Mouse (Mus musculus) thymus, adult 2 months (tissue): ENCODE measurements at regions not wholly inside any gene's neighbourhood (a gene's known extent, or its start where the extent isn't known, plus 50 kb on each side); places are given as distances from the start of the nearest gene placed in this dataset.
"Not testable (repeated sequence)": the region's sequence is repeated elsewhere in the genome, so short reads cannot be mapped to it uniquely, and the experiment has no call there.

Experiments used
- DNase-seq: peaks from one replicate; pipeline ENCODE4 v3.0.0; 2021
- H3K27ac ChIP-seq: fragments of 200-500 bp; 2 replicates; pipeline ENCODE4 v1.5.1; 2012; ENCODE audit warnings: low read length, control low read depth; ENCODE audit not compliant: control insufficient read depth, insufficient read depth
- H3K27me3 ChIP-seq: fragments of 200-500 bp; 2 replicates; pipeline ENCODE4 v1.6.1; 2012; ENCODE audit warnings: mild to moderate bottlenecking, low read length, moderate library complexity, mixed read lengths; ENCODE audit not compliant: control insufficient read depth, insufficient read depth
- H3K36me3 ChIP-seq: fragments of 200-500 bp; 2 replicates; pipeline ENCODE4 v1.6.1; 2012; ENCODE audit warnings: mild to moderate bottlenecking, low read length, moderate library complexity; ENCODE audit not compliant: control insufficient read depth, insufficient read depth
- H3K4me1 ChIP-seq: fragments of 200-500 bp; replicated peaks from 2 replicates; pipeline ENCODE4 v1.6.1; 2012; ENCODE audit warnings: low read length; ENCODE audit not compliant: control insufficient read depth, insufficient read depth
- H3K4me3 ChIP-seq: fragments of 200-500 bp; 2 replicates; pipeline ENCODE4 v1.5.1; 2012; ENCODE audit warnings: mild to moderate bottlenecking, low read length, control low read depth, moderate library complexity; ENCODE audit not compliant: control insufficient read depth, insufficient read depth
- CTCF ChIP-seq: fragments of 200-500 bp; IDR thresholded peaks from 2 replicates; pipeline ENCODE4 v1.5.1; 2012; ENCODE audit warnings: mild to moderate bottlenecking, control low read depth, low read length, moderate library complexity, borderline replicate concordance; ENCODE audit not compliant: control insufficient read depth, poor library complexity, insufficient read depth; ENCODE audit errors: extremely low read depth
- POLR2A ChIP-seq: fragments of 200-500 bp; IDR thresholded peaks from 2 replicates; pipeline ENCODE4 v1.6.1; 2012; ENCODE audit warnings: mild to moderate bottlenecking, low read length, control low read depth, moderate library complexity; ENCODE audit not compliant: control insufficient read depth, poor library complexity, insufficient read depth; ENCODE audit errors: extremely low read depth
- WGBS: fragments of 180-500 bp; shearing (Covaris S2); methylation state at CpG from one replicate; pipeline ENCODE4 v1.1.7; 2018; 5-methylcytosine and 5-hydroxymethylcytosine counted together

- Histone ChIP-seq H3K27me3 (no peaks in the 10 kb centered on the region), H3K27ac (no peak overlapping the region), H3K4me3 (no peak overlapping the region), H3K4me1 (no peaks in the 10 kb centered on the region), H3K36me3 (no peaks in the 10 kb centered on the region)
- DNase-seq = no peak
- TF ChIP-seq POLR2A (no peak), CTCF (no peak)
- 96% methylated on average over 4 of the region's 4 CpGs for WGBS
Measured at GRCm38 (mm10) chr13:107552165-107552564, 492.1 kb upstream of the Smim15 start.

GRCm38 (mm10) chr13:107549995-107550394 is 494.3 kb upstream of the Smim15 start:
- 98% methylated on average over 7 of the region's 7 CpGs for WGBS
- H3K4me1 ChIP-seq, H3K4me3 ChIP-seq, H3K27ac ChIP-seq, H3K36me3 ChIP-seq, H3K27me3 ChIP-seq, DNase-seq: not testable (repeated sequence)

- Histone ChIP-seq H3K4me1 (no peaks in the 10 kb centered on the region), H3K4me3 (no peak overlapping the region), H3K36me3 (no peaks in the 10 kb centered on the region), H3K27ac (no peak overlapping the region), H3K27me3 (no peaks in the 10 kb centered on the region)
- 98% methylated on average over 7 of the region's 7 CpGs for WGBS
- TF ChIP-seq CTCF (no peak), POLR2A (no peak)
- DNase-seq = no peak
Measured at GRCm38 (mm10) chr13:107547073-107547472, 497.2 kb upstream of the Smim15 start.

- Histone ChIP-seq H3K27ac (no peak overlapping the region), H3K27me3 (no peaks in the 10 kb centered on the region), H3K4me1 (no peaks in the 10 kb centered on the region), H3K36me3 (no peaks in the 10 kb centered on the region), H3K4me3 (no peak overlapping the region)
- WGBS = 91% methylated on average over 10 of the region's 10 CpGs
- no peak for TF ChIP-seq POLR2A
- no peak for DNase-seq
Measured at GRCm38 (mm10) chr13:107546181-107546900, 497.9 kb upstream of the Smim15 start.

- no peaks in the 10 kb centered on the region for H3K4me1 ChIP-seq
- H3K4me3 ChIP-seq = no peak overlapping the region
- H3K36me3 ChIP-seq = no peaks in the 10 kb centered on the region
- H3K27ac ChIP-seq = no peak overlapping the region
- no peaks in the 10 kb centered on the region for H3K27me3 ChIP-seq
- 91% methylated on average over 2 of the region's 2 CpGs for WGBS
- TF ChIP-seq POLR2A (no peak), CTCF (no peak)
- DNase-seq = no peak
Measured at GRCm38 (mm10) chr13:107541635-107541955, 502.7 kb upstream of the Smim15 start.

- Histone ChIP-seq H3K4me3 (no peak overlapping the region), H3K27me3 (no peaks in the 10 kb centered on the region), H3K4me1 (no peaks in the 10 kb centered on the region), H3K27ac (no peak overlapping the region), H3K36me3 (no peaks in the 10 kb centered on the region)
- no peak for DNase-seq
- TF ChIP-seq POLR2A (no peak), CTCF (no peak)
- WGBS = 97% methylated on average over 16 of the region's 16 CpGs
Measured at GRCm38 (mm10) chr13:107540784-107541634, 503.2 kb upstream of the Smim15 start.

GRCm38 (mm10) chr13:107540305-107540704 is 503.9 kb upstream of the Smim15 start:
- Histone ChIP-seq H3K27me3 (no peaks in the 10 kb centered on the region), H3K4me3 (no peak overlapping the region), H3K36me3 (no peaks in the 10 kb centered on the region), H3K27ac (no peak overlapping the region), H3K4me1 (no peaks in the 10 kb centered on the region)
- DNase-seq = no peak
- TF ChIP-seq POLR2A (no peak), CTCF (no peak)
- 98% methylated on average over 7 of the region's 7 CpGs for WGBS
